Mouse (Mus musculus) heart, embryonic 13.5 days (tissue): ENCODE data around the gene Tas1r2. TPM values are rescaled to one million over a fixed set of nuclear protein-coding genes. Genes with fewer than 3 reads are reported as not detected.

Experiments
- ATAC-seq: fragments of 200-750 bp; cut with Nextera tagmentation; 2 replicates; pipeline ENCODE4 v1.8.0; 2017; ENCODE audit warnings: moderate TSS enrichment; ENCODE audit not compliant: insufficient number of reproducible peaks, low FRiP score, low TSS enrichment; ENCODE audit errors: extremely low read depth
- H3K27ac ChIP-seq: fragments of 300-500 bp; sonication (generic); replicated peaks from 2 replicates; pipeline ENCODE4 v1.5.1; 2015; ENCODE audit warnings: moderate library complexity, mild to moderate bottlenecking, inconsistent platforms
- H3K27me3 ChIP-seq: fragments of 300-500 bp; sonication (generic); replicated peaks from 2 replicates; pipeline ENCODE4 v1.6.1; 2015; ENCODE audit warnings: mild to moderate bottlenecking, inconsistent platforms
- H3K36me3 ChIP-seq: fragments of 300-500 bp; sonication (generic); 2 replicates; pipeline ENCODE4 v1.6.1; 2015; ENCODE audit warnings: mild to moderate bottlenecking, inconsistent platforms
- H3K4me1 ChIP-seq: fragments of 300-500 bp; sonication (generic); 2 replicates; pipeline ENCODE4 v1.6.1; 2015; ENCODE audit warnings: inconsistent platforms
- H3K4me2 ChIP-seq: fragments of 300-500 bp; sonication (generic); 2 replicates; pipeline ENCODE4 v1.6.1; 2015; ENCODE audit warnings: inconsistent platforms, mild to moderate bottlenecking, moderate library complexity
- H3K4me3 ChIP-seq: fragments of 300-500 bp; sonication (generic); 2 replicates; pipeline ENCODE4 v1.5.1; 2015; ENCODE audit warnings: moderate library complexity, mild to moderate bottlenecking, inconsistent platforms
- H3K9ac ChIP-seq: fragments of 300-500 bp; sonication (generic); 2 replicates; pipeline ENCODE4 v1.6.1; 2015; ENCODE audit warnings: inconsistent platforms, mild to moderate bottlenecking, moderate library complexity
- H3K9me3 ChIP-seq: fragments of 300-500 bp; sonication (generic); 2 replicates; pipeline ENCODE4 v1.6.1; 2016; ENCODE audit warnings: inconsistent platforms
- WGBS: fragments of 180-500 bp; shearing (Covaris S2); methylation state at CpG from one replicate; pipeline ENCODE4 v1.1.7; 2015; ENCODE audit warnings: mixed read lengths; 5-methylcytosine and 5-hydroxymethylcytosine counted together
- microRNA-seq: library from miRNA; unstranded; fragments of <30 nt; microRNA quantifications from one replicate; pipeline ENCODE4, GENCODE M21; 2016
- polyA plus RNA-seq: library from polyadenylated mRNA; unstranded; fragments of >200 nt; fragmentation: Nextera tagmentation; extraction: Ambion mirVana; gene quantifications from 2 replicates; pipeline ENCODE4 v1.2.1, GENCODE M21; 2015

The Tas1r2 gene
- polyA plus RNA-seq, 1 experiment from 2014 or later, result not detected

GRCm38 (mm10) chr4:139705986-139706385 lies 52.6 kb downstream of the Tas1r2 start:
- Histone ChIP-seq H3K9ac (no peak overlapping the region), H3K4me1 (no peaks in the 10 kb centered on the region), H3K27me3 (peaks cover 58% of the 10 kb centered on the region), H3K36me3 (no peaks in the 10 kb centered on the region), H3K4me2 (no peak overlapping the region), H3K27ac (no peak overlapping the region), H3K9me3 (no peaks in the 10 kb centered on the region), H3K4me3 (no peak overlapping the region)
- 65% methylated on average over 5 of the region's 5 CpGs for WGBS
- no peak for ATAC-seq

GRCm38 (mm10) chr4:139710467-139711334 lies 57.4 kb downstream of the Tas1r2 start:
- no peak overlapping the region for H3K9ac ChIP-seq
- peaks cover 83% of the 10 kb centered on the region for H3K27me3 ChIP-seq
- no peaks in the 10 kb centered on the region for H3K36me3 ChIP-seq
- no peak overlapping the region for H3K4me2 ChIP-seq
- ATAC-seq, result no peak
- H3K4me1 ChIP-seq, result no peaks in the 10 kb centered on the region
- H3K27ac ChIP-seq, result no peak overlapping the region
- H3K9me3 ChIP-seq, result no peaks in the 10 kb centered on the region
- whole genome bisulfite sequencing, result 40% methylated on average over 25 of the region's 25 CpGs
- H3K4me3 ChIP-seq, result no peak overlapping the region

- H3K4me1 ChIP-seq, result no peaks in the 10 kb centered on the region
- 29% methylated on average over 13 of the region's 13 CpGs for WGBS
Observed at GRCm38 (mm10) chr4:139715241-139715932, 62.0 kb downstream of the Tas1r2 start.

GRCm38 (mm10) chr4:139716477-139717169 lies 63.3 kb downstream of the Tas1r2 start:
- Histone ChIP-seq H3K4me2 (no peak overlapping the region), H3K27me3 (peaks cover 34% of the 10 kb centered on the region), H3K27ac (no peak overlapping the region), H3K4me1 (no peaks in the 10 kb centered on the region), H3K9ac (no peak overlapping the region), H3K4me3 (no peak overlapping the region), H3K9me3 (no peaks in the 10 kb centered on the region), H3K36me3 (no peaks in the 10 kb centered on the region)
- 78% methylated on average over 10 of the region's 10 CpGs for WGBS
- no peak for ATAC-seq

More at GRCm38 (mm10) chr4:139715241-139715932, 62.0 kb downstream of the Tas1r2 start:
- H3K4me3 ChIP-seq, result no peak overlapping the region
- H3K27ac ChIP-seq, result no peak overlapping the region
- H3K27me3 ChIP-seq, result peaks cover 46% of the 10 kb centered on the region
- H3K4me2 ChIP-seq, result no peak overlapping the region
- ATAC-seq, result no peak
- H3K9ac ChIP-seq, result no peak overlapping the region
- no peaks in the 10 kb centered on the region for H3K36me3 ChIP-seq
- no peaks in the 10 kb centered on the region for H3K9me3 ChIP-seq

GRCm38 (mm10) chr4:139718978-139719377 lies 65.6 kb downstream of the Tas1r2 start:
- Histone ChIP-seq H3K9ac (no peak overlapping the region), H3K9me3 (no peaks in the 10 kb centered on the region), H3K27ac (no peak overlapping the region), H3K27me3 (peaks cover 33% of the 10 kb centered on the region), H3K4me2 (no peak overlapping the region), H3K4me1 (no peaks in the 10 kb centered on the region), H3K4me3 (no peak overlapping the region), H3K36me3 (no peaks in the 10 kb centered on the region)
- WGBS, result 68% methylated on average over 5 of the region's 5 CpGs
- ATAC-seq, result no peak

Small RNA genes lying within 50 kb of the gene (microRNA-seq; reads per million reads assigned to microRNA genes)
- not detected for gene Mir7020

Other genes starting within 250 kb of the Tas1r2 start
- gene Iffo2, start 123.0 kb upstream of the Tas1r2 start, polyA plus RNA-seq, result 2.8 and 3.2 TPM in 2 replicates
- gene Gm21969, start 50.4 kb upstream of the Tas1r2 start, polyA plus RNA-seq, result not detected in 2 replicates
- 18.8 and 23.2 TPM in 2 replicates for gene Aldh4a1, start 30.7 kb upstream of the Tas1r2 start, polyA plus RNA-seq
- gene Pax7, start 180.0 kb downstream of the Tas1r2 start, polyA plus RNA-seq, result 0.03 TPM in 1 of 2 replicates, not detected in the other